Mouse (Mus musculus): Measurements from ENCODE around the gene Gpr82.

- TF ChIP-seq CTCF (IDR thresholded peaks at IDR 0.05; ENCODE audit: low read depth) (no peak), EP300 (optimal IDR thresholded peaks at IDR 0.05) (no peak)
These were observed 22.3 kb upstream of the Gpr82 start for GRCm38 (mm10) chrX:13638894-13639293.
